Mouse (Mus musculus) adrenal gland, postnatal 36 days (tissue): ENCODE results near the gene Flt3l. TPM values are rescaled to one million over a fixed set of nuclear protein-coding genes. Genes with fewer than 3 reads are reported as not detected.
"Not testable (repeated sequence)": the region's sequence is repeated elsewhere in the genome, so short reads cannot be mapped to it uniquely, and the experiment has no call there.

ENCODE experiments used
- DNase-seq, 2 experiments: peaks; one replicate each; pipeline ENCODE4 v3.0.0; 2021; ENCODE audit warnings: mixed read lengths in 1 of 2
- long read RNA-seq, 2 experiments: library from polyadenylated mRNA; stranded (forward); transcript quantifications; one replicate each; pipeline ENCODE4 v2.0.0; 2021; ENCODE audit warnings: borderline sequencing depth in 2 of 2
- total RNA-seq, 2 experiments: library from RNA; stranded (reverse); gene quantifications; 2 replicates each; pipeline ENCODE4 v1.2.3; 2021

The Flt3l gene
- 10 to 100 TPM; 15.3 to 25.5 TPM for total RNA-seq
- long read RNA-seq, experiment 1, partial matches to known transcripts = 0 of 7 reads
- long read RNA-seq, experiment 1, other reads (novel, unspliced or antisense) = 4 of 7 reads
- long read RNA-seq, experiment 2, partial matches to known transcripts = 1 of 4 reads
- long read RNA-seq, experiment 2, other reads (novel, unspliced or antisense) = 3 of 4 reads

GRCm38 (mm10) chr7:45135993-45136567 is at the start of gene Flt3l, which contains the start of gene Gm45713:
Flt3l (minus strand) TSS chr7:45136432.
Gm45713 (minus strand) TSS chr7:45136231.
- peak; percentile 94 to 95 for DNase-seq

- DNase-seq = no peak
Observed at GRCm38 (mm10) chr7:45185921-45186320, 49.7 kb upstream of the Flt3l start.

DNA sequence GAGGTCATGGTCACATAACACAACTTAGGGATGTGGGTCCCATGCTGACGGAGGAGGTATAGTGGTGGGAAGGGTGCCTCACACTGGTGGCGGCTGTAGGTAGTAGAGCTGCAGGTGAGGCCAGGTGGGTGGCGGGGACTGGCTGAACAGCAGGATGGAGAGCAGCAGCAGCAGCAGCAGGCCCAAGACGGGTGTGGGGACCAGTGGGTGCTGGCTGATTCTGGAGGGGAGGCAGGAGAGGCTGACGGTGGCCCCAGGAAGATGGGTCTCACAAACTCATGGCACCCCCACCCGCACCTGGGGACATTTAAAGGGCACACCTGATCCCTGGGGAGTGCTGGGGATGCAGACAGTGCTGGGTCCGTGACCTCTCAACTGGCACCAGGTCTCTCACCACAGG is 47.4 kb upstream of the Flt3l start:
- DNase-seq = no peak

GRCm38 (mm10) chr7:45182606-45183005 is 46.4 kb upstream of the Flt3l start:
- DNase-seq = no peak

DNA sequence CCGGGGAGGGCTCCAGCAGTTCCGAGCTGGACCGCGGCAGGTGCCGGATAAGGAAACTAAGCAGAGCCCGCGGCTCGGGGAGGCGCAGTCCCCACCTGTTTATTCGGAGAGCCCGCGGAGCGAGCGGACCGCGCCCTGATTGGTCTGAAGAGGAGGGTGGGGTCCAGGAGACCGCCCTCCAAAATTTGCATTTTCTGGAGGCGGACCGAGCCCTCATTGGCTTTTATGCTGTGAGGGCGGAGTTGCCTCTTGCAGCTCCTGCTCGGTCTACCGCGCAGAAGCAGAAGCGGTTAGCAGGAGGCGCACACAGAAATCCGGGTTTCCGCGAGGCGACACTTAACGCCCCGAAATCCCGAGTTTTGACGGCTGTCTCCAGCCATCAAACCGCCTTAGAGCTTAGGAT is 46.0 kb upstream of the Flt3l start:
- peak; percentile 93 for DNase-seq

DNA sequence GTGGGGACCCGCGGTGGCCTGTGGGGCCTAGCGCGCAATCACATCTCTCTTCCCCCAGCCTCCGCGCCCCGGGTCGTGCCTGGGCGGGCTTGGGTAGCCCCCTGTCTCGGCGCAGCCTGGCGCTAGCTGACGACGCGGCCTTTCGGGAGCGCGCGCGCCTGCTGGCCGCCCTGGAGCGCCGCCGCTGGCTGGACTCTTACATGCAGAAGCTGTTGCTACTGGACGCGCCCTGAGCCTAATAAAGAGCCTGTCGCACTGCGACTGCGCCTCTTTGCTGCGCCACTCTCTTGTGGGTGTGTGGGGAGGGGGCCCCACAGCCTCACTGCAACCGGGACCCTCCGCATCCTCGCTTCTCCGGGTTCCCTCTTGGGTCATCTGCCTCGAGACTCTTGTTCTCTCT is 45.3 kb upstream of the Flt3l start:
- DNase-seq = peak in 1 of 2 experiments; percentile 22

DNA sequence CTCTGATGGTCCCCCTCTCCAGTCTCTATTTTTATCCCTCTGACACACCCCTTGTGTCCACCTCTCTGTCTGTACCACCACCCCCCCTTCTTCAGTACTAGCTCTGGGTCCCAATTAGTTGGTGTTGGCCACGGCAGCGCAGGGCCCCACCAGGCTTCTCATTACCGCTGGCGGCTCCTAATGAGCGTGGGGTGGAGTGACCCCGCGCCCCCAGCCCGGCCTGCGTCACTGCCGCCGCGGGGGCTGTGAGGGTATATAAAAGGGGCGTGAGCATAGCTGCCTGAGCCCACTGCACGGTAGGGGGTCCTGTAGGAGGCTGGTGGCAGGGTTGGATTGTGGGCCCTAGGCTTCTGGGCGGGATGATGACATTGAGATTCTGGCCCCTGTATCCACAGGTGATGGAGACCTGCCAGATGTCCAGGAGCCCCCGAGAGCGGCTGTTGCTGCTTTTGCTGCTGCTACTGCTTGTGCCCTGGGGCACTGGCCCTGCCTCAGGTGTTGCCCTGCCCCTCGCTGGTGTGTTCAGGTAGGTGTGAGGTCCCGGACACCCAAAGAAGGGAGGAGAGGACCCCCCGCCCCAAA is 44.8 kb upstream of the Flt3l start, which contains the start of gene Pth2:
Gene Pth2 (plus strand): TSS at position 100 of the 582 bp plus-strand sequence.
- DNase-seq = no peak

DNA sequence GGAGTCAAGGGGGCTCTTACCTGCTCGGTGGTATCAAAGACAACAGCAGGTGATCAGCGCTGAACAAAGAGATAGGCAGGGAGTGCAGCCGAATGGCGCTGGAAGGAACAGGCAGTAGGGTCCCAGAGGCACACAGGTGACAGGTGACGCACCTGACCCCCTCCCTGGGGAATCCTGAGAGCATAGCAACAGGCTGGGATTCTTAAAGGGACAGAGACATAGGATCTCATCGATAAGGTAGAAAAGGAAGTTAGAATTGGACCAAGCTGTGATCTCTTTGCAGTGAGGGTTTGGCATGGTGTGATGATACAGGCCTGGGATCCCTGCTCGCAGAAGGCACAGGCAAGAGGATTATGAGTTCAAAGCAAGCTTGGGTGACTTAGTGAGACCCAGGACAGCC is 43.2 kb upstream of the Flt3l start, which contains the start of gene Gfy:
Gene Gfy (minus strand): TSS at position 101 of the 400 bp plus-strand sequence.
- no peak for DNase-seq

- no peak for DNase-seq
Observed at GRCm38 (mm10) chr7:45178550-45178949, 42.3 kb upstream of the Flt3l start.

- DNase-seq = no peak
Observed at GRCm38 (mm10) chr7:45176356-45176755, 40.1 kb upstream of the Flt3l start.

DNA sequence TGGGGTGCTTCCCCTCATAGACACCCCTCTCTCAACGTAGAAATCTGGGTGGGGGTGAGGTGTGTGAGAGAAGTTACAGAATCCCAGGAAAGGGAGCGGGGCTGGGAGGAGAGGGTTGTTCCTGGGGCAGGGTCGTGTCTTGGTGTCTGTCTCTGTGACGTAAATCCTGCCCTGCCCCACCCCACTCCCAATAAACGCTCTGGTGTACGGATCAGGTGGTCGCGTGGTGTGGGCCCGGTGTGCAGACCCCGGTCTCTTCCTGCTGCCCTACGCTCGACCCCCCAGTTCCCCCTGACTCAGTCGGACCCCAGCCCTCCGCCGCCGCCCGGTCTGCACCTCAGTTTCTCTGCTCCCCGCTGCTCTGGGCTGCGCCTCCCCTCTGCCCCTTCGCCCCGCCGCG is 39.7 kb upstream of the Flt3l start:
- no peak for DNase-seq

DNA sequence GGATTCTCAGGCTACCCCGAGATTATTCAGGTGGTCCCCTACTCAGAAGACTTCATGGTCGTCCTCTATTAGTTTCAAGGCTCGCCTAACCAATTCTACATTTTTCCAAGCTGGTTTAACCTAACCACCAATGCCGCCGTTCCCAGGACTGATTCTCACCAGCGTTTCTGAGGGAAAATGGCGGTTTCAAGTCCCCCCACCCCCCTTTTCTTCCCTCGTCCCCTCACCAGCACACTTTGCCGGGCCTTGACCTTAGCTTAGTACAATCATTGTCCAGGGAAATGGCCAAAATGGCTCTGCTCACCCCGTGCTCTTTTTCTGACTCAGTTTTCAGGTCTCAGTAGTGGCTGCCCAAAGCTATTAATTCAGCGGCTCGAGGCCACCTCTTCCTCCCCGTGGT is 39.2 kb upstream of the Flt3l start:
- no peak for DNase-seq

- DNase-seq = no peak
Observed at GRCm38 (mm10) chr7:45174567-45175280, 38.5 kb upstream of the Flt3l start.

DNA sequence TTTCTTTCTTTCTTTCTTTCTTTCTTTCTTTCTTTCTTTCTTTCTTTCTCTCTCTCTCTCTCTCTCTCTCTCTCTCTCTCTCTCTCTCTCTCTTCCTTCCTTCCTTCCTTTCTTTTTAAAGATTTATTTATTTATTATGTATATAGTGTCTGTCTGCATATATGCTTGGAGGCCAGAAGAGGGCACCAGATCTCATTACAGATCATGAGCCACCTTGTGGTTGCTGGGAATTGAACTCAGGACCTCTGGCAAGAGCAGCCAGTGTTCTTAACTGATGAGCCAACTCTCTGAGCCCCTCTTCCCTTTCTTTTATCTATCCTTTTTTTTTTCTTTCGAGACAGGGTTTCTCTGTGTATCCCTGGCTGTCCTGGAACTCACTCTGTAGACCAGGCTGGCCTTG is 37.5 kb upstream of the Flt3l start:
- not testable (repeated sequence) for DNase-seq

DNA sequence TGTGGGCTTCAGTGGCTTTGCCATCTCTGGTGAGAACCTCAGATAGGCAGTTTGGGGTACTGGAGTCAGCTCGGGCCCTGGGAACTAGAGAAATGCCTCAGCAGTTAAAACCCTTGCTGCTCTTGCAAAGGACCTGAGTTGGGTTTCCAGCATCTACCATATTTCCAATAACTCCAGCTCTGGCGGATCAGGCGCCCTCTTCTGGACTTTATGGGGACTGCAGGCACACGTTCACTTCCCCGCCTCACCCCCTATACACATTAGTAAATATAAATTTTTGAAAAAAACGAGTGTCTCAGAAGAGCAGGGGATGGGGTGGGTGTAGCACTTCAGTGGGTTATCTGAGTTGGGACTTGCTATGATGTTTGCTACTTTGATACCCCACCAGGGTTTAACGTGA is 36.7 kb upstream of the Flt3l start:
- DNase-seq = peak in 1 of 2 experiments; percentile 25

DNA sequence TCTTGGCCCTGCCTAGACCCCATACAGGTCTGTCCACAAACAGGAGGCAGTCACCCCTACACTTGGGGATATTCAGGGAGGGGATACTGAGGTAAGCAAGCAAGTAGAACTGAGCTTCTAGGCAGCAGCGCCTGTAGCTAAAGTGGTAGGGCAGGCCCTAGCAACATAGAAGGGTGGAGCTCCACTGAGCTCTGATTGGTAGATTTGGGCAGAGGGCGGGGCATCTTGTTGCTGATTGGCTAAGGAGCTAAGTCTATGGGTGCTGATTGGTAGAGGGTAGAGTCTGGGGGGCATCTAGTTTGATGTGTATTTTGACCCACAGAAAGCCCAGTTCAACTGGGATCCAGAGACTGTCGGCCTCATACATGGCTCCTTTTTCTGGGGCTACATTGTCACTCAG is 33.3 kb upstream of the Flt3l start:
- DNase-seq = peak in 1 of 2 experiments; percentile 26

DNA sequence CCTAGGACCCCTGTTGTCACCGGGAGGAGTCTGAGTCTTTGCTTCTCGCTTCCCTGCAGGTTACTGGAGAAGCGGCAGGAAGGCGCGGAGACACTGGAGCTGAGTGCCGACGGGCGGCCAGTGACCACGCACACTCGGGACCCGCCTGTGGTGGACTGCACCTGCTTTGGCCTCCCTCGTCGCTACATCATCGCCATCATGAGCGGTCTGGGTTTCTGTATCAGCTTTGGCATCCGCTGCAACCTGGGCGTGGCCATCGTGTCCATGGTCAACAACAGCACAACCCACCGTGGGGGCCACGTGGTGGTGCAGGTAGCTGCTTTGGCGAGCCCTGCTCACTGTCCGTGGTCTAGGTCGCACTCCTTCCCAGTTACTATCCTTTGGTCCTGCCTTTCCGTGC is 32.4 kb upstream of the Flt3l start:
- DNase-seq = no peak

GRCm38 (mm10) chr7:45167761-45168445 is 31.7 kb upstream of the Flt3l start:
- DNase-seq = no peak

DNA sequence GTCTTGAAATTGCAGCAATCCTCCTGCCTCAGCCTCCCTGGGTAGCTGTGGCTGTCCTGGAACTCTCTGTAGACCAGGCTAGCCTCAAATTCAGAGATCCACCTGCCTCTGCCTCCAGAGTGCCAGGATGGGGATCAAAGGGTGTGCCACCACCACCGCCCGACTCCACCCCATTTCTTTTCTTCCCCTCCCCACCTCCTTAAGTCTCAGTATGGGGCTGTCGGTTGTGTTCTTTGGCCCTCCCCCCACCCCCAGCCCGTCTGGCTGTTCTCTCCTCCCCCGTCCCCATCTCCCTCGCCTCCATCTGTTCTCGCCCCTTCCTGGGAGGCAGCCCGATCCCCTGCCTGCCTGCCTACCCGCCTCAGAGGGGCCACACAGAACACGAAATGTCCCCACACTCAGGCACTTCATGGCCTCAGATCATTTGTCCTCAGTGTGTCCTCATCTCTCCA is 30.7 kb upstream of the Flt3l start:
- no peak for DNase-seq

GRCm38 (mm10) chr7:45165701-45166100 is 29.5 kb upstream of the Flt3l start:
- no peak for DNase-seq

- no peak for DNase-seq
Observed at GRCm38 (mm10) chr7:45164833-45165232, 28.6 kb upstream of the Flt3l start.
